Mouse (Mus musculus) neural tube, embryonic 12.5 days (tissue): ENCODE results near the gene Strap. TPM values are rescaled to one million over a fixed set of nuclear protein-coding genes. Genes with fewer than 3 reads are reported as not detected.
"Not testable (repeated sequence)": the region's sequence is repeated elsewhere in the genome, so short reads cannot be mapped to it uniquely, and the experiment has no call there.

Experiments used
- ATAC-seq: fragments of 200-750 bp; cut with Nextera tagmentation; 2 replicates; pipeline ENCODE4 v1.8.0; 2017; ENCODE audit warnings: low read depth, mild to moderate bottlenecking, moderate TSS enrichment, moderate library complexity; ENCODE audit not compliant: low FRiP score
- H3K27ac ChIP-seq: fragments of 300-500 bp; sonication (generic); 2 replicates; pipeline ENCODE4 v1.5.1; 2016
- H3K27me3 ChIP-seq: fragments of 300-500 bp; sonication (generic); replicated peaks from 2 replicates; pipeline ENCODE4 v1.6.1; 2016; ENCODE audit warnings: mild to moderate bottlenecking
- H3K36me3 ChIP-seq: fragments of 300-500 bp; sonication (generic); 2 replicates; pipeline ENCODE4 v1.6.1; 2016; ENCODE audit warnings: mild to moderate bottlenecking
- H3K4me1 ChIP-seq: fragments of 300-500 bp; sonication (generic); 2 replicates; pipeline ENCODE4 v1.6.1; 2016
- H3K4me2 ChIP-seq: fragments of 300-500 bp; sonication (generic); replicated peaks from 2 replicates; pipeline ENCODE4 v1.6.1; 2016; ENCODE audit warnings: mild to moderate bottlenecking
- H3K4me3 ChIP-seq: fragments of 300-500 bp; sonication (generic); 2 replicates; pipeline ENCODE4 v1.5.1; 2016
- H3K9ac ChIP-seq: fragments of 300-500 bp; sonication (generic); 2 replicates; pipeline ENCODE4 v1.6.1; 2016; ENCODE audit warnings: mild to moderate bottlenecking
- H3K9me3 ChIP-seq: fragments of 300-500 bp; sonication (generic); 2 replicates; pipeline ENCODE4 v1.6.1; 2016; ENCODE audit warnings: mild to moderate bottlenecking
- WGBS: fragments of 180-500 bp; shearing (Covaris S2); methylation state at CpG from one replicate; pipeline ENCODE4 v1.1.7; 2016; 5-methylcytosine and 5-hydroxymethylcytosine counted together
- polyA plus RNA-seq: library from polyadenylated mRNA; unstranded; fragments of >200 nt; fragmentation: Nextera tagmentation; extraction: Ambion mirVana; gene quantifications from 2 replicates; pipeline ENCODE4 v1.2.1, GENCODE M21; 2016

Gene Strap
- polyA plus RNA-seq, 1 experiment from 2014 or later, result 194 TPM

DNA sequence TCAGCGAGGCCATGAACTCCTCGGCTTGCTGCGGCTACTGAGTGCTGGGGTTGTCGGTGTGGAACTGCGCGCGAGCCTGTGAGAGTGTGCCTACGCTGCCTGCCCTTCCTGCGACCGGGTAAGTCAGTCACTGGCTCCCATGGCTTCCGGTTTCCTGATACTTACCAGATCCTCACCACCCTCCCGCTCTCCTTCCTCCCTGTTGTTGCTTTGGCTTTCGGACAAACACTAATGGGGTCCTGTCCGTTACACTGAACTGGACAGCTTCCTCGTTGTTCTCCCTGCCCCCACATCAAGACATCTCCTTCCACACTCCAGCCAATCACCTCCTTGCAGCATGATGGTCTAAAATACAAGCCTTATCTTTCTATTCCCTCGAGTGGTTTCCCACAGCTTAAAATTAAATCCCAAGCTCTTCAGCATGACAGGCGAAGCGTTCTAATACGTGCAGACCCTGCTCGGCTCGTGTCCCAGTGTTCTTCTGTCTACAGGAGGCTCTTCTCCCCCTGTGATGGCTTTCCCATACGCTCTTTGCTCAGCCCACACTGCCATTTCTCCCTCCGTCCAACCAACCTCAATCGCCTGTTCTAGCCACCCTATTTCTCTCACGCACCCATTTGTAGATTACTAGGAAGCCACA, 30.5 kb upstream of the Strap start:
- WGBS, result 90% methylated on average over 25 of the region's 25 CpGs
- Histone ChIP-seq H3K27me3 (no peaks in the 10 kb centered on the region), H3K4me1 (no peaks in the 10 kb centered on the region), H3K4me2 (no peak overlapping the region), H3K36me3 (no peaks in the 10 kb centered on the region), H3K27ac (no peak overlapping the region), H3K4me3 (no peak overlapping the region), H3K9ac (no peak overlapping the region), H3K9me3 (no peaks in the 10 kb centered on the region)
- ATAC-seq, result no peak

DNA sequence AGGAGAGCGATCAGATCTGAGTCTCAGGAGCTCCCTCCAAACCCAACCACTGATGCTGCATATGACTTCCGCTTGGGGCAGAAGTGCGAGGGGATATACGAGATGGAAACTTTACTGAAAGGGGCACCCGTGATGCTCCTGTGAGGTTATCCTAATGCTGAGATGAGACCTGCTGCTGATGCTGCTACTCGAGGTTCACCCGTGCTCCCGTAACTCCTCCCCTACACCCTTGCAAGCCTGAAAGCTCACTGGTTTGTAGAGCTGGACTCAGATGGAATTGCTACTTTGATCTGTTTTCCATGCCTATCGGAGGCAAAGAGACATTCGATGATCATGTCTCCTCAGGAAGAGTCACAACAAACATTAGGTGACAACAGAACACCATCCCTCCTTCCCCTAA, 28.7 kb upstream of the Strap start:
- ATAC-seq, result no peak
- no peaks in the 10 kb centered on the region for H3K27me3 ChIP-seq
- no peak overlapping the region for H3K4me3 ChIP-seq
- H3K4me2 ChIP-seq, result no peak overlapping the region
- no peak overlapping the region for H3K9ac ChIP-seq
- H3K4me1 ChIP-seq, result no peaks in the 10 kb centered on the region
- no peaks in the 10 kb centered on the region for H3K36me3 ChIP-seq
- WGBS, result 93% methylated on average over 10 of the region's 10 CpGs
- H3K27ac ChIP-seq, result no peak overlapping the region
- no peaks in the 10 kb centered on the region for H3K9me3 ChIP-seq

DNA sequence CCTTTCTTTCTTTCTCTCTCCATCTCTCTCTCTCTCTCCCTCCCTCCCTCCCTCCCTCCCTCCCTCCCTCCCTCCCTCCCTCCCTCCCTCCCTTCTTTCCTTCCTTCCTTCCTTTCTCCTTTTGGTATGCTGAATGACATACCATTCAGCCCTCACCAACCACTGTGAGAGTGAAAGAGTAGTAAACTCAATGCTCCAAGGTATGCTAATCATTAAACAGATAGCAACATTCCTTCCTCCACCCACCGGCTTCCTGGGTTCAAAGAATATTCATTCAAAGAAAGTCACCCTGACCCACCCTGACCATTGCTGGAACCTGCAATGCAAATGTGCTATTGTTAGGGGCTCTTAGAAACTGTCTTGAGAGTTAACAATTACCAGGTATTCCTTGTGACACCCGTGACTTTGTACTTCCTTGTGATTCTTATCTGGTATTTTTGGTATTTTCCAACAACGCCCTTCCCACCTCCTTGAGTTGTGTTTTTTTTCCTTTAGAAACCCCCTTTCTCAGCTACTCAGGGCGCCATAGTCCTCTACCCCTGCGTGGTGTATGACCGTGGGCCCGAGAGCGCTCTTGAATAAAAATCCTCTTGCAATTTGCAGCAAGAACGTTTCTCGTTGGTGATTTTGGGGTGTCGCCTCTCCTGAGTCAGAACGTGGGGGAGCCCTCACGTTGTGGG, 26.0 kb upstream of the Strap start:
- not testable (repeated sequence) for H3K4me1 ChIP-seq, ATAC-seq, H3K27ac ChIP-seq, H3K27me3 ChIP-seq, H3K9ac ChIP-seq, H3K9me3 ChIP-seq, H3K4me3 ChIP-seq, H3K4me2 ChIP-seq, H3K36me3 ChIP-seq
- WGBS, result 87% methylated on average over 13 of the region's 13 CpGs

DNA sequence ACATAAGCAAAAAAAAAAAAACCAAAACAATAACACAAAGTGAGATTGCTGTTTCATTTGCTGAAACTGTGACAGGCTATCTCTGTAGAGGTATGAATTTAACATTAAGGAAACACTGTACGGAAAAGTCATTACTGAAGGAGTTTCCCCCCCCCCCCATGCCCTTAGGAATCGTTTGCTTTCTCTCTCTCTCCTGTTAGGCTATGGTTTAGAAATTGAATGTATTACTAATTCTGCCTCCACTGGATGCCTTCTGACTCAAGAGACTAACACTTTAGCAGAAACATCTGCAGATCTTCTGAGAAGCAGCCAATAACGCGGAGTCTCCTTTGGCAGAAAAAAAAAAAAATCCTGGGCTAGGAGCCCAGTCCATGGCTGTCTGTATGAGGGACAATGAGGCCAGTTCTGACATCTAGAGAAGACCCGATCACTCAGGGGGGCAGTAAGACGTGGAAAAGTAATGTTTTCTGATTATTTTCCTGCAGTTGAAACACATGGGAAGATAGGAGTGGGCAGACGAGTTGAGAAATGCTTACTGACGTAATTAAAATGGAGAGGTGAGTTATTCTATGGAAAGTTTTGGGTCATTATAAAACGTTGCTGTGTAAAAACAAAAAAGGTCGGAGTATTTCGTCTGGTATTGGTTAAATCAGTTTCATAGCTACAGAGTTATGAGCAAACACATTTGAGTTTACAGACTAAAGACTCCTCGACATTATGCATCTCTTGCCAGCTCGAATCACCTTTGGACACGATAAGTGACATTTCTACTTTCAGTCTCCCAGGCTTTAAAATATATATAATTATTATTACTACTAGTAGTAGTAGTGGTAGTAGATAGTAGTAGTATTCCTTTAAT, 24.5 kb upstream of the Strap start:
- Histone ChIP-seq H3K9ac (no peak overlapping the region), H3K36me3 (no peaks in the 10 kb centered on the region), H3K27ac (no peak overlapping the region), H3K9me3 (no peaks in the 10 kb centered on the region), H3K4me1 (no peaks in the 10 kb centered on the region), H3K27me3 (no peaks in the 10 kb centered on the region), H3K4me3 (no peak overlapping the region), H3K4me2 (no peak overlapping the region)
- 85% methylated on average over 14 of the region's 14 CpGs for WGBS
- ATAC-seq, result no peak

DNA sequence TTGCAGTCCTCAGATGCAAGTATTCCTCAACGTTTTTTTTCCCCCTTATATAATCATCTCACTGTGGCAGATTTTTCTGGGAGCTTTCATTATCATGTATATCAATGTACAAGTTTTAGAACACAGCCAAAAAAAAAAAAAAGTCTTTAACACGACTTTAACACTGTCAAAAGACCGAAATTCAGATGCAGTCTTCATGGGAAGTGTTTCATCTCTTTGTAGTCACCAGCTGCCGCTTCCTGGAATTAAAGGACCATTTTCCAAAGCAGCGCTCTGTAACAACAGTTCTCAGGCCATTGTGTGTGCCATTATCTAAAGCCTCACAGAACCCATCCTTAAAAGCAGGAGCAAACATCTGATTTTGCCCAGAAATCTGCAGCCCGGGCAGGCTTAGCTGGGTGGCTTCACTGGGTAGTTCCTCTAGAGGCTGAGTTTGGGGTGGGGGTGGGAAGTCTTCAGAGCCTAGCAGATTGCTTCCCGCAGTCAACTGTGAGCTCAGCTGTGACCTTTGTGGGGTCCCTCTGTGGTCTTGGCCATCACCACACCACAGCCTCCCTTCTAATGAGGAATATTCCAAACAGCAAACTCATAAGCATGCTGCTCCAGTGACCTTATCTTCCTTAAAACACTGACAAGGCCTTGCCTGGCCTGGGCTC, 22.1 kb upstream of the Strap start:
- Histone ChIP-seq H3K9me3 (no peaks in the 10 kb centered on the region), H3K4me1 (peaks cover 4% of the 10 kb centered on the region; the same call in 1 of the 2 replicates), H3K4me3 (no peak overlapping the region), H3K27ac (no peak overlapping the region), H3K36me3 (no peaks in the 10 kb centered on the region), H3K9ac (no peak overlapping the region), H3K4me2 (no peak overlapping the region), H3K27me3 (no peaks in the 10 kb centered on the region)
- 49% methylated on average over 7 of the region's 7 CpGs for WGBS
- ATAC-seq, result no peak

DNA sequence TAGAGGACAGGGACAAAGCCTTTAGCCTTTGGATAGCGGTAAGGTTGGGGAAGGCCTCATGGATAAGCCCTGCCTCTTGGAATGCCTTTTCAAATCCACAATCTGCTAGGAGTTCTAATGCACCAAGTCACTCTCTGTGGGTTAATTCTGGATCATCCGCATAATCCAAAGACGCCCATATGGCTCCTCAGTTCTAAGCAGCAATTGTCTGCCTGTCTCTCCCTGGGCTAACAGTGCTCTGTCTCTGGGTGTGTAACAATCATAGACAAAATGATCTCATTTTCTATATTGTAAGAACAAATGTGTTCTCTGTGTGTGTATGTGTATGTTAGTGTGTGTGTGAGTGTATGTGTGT, 21.6 kb upstream of the Strap start:
- 81% methylated on average over 3 of the region's 3 CpGs for WGBS
- H3K4me3 ChIP-seq, result no peak overlapping the region

DNA sequence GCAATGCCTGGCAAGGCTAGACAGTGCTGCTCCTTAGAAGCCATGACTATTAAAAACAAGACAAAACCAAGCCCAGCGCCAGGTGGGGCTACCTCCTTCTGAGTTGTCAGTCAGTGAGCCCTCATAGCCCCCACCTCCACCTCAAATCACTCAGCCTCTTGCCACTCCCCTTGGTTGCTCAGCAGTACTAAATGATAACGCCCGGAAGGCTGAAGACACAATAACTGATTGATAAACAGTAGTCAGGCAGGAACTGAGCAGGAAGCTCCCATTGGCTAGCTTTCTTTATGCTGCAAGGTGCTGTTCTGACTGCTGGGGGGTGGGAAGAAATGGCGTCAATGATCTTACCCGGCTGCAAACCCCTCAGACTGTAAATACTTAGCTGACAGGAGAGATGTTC, 18.1 kb upstream of the Strap start:
- Histone ChIP-seq H3K9me3 (no peaks in the 10 kb centered on the region), H3K27me3 (no peaks in the 10 kb centered on the region), H3K27ac (no peak overlapping the region), H3K4me1 (peaks cover 4% of the 10 kb centered on the region; the same call in 1 of the 2 replicates), H3K4me3 (no peak overlapping the region), H3K9ac (no peak overlapping the region), H3K36me3 (no peaks in the 10 kb centered on the region), H3K4me2 (no peak overlapping the region)
- ATAC-seq, result no peak
- WGBS, result 51% methylated on average over 5 of the region's 5 CpGs

More for the DNA sequence above, 21.6 kb upstream of the Strap start:
- H3K4me1 ChIP-seq, result peaks cover 4% of the 10 kb centered on the region; the same call in 1 of the 2 replicates
- H3K27ac ChIP-seq, result no peak overlapping the region
- H3K9me3 ChIP-seq, result no peaks in the 10 kb centered on the region
- no peaks in the 10 kb centered on the region for H3K27me3 ChIP-seq
- ATAC-seq, result no peak
- no peak overlapping the region for H3K9ac ChIP-seq
- H3K4me2 ChIP-seq, result no peak overlapping the region
- H3K36me3 ChIP-seq, result no peaks in the 10 kb centered on the region

DNA sequence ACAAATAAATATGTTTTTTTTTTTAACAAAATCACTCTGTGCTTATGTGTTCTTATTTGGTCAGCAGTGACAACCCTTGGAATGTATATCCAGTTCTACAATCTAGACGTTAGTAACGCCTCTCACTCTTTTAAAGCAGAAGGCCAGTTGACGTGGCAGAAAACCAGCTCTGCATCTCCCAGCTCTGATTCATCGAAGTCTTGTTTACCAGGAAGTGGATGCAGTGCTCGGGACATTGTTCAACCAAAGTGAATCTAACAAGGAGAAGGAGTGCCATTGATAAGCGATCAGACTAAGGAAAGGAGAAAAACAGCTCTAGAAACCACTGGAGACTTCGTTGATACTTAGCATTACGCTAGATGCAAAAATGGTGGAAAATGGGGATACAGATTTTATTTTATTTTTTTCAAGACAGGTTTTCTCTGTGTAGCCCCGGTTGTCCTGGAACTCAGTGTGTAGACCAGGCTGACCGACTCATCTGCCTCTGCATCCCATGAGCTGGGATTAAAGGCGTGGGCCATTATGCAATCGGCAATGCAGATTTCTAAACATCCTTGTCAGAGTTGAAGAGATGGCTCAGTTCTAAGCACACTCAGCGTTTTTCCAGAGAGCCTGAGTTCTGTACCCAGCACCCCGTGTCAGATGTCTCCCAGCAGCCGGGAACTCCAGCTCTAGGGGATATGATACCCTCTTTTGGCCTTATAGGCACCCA, 12.5 kb upstream of the Strap start:
- no peak for ATAC-seq
- Histone ChIP-seq H3K36me3 (no peaks in the 10 kb centered on the region), H3K4me2 (no peak overlapping the region), H3K27me3 (no peaks in the 10 kb centered on the region), H3K4me3 (no peak overlapping the region), H3K27ac (no peak overlapping the region), H3K9me3 (no peaks in the 10 kb centered on the region), H3K4me1 (no peaks in the 10 kb centered on the region), H3K9ac (no peak overlapping the region)
- 93% methylated on average over 15 of the region's 15 CpGs for WGBS

DNA sequence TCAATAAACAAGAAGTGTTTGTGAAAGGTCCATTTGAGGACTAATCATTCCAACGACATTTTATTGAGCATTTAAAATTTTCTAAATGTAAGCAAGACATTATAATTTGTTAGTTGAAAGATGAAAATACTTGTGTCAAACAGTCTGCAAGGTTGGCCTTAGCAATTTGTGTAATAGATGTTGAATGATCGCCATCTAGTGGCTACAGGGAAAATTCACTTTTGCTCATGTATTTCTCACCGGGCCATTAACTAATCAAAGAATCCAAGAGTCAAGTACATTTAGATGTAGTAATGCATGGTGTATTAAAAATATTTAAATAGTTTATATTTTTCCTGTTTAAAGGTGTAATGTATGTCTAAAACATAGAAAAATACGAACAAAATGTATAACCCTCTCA, 11.0 kb upstream of the Strap start:
- 9% methylated on average over 4 of the region's 4 CpGs for WGBS
- no peak overlapping the region for H3K4me2 ChIP-seq
- H3K4me1 ChIP-seq, result no peaks in the 10 kb centered on the region
- no peaks in the 10 kb centered on the region for H3K27me3 ChIP-seq
- no peak overlapping the region for H3K4me3 ChIP-seq
- H3K9ac ChIP-seq, result no peak overlapping the region
- no peak overlapping the region for H3K27ac ChIP-seq
- no peak for ATAC-seq
- H3K36me3 ChIP-seq, result no peaks in the 10 kb centered on the region
- H3K9me3 ChIP-seq, result no peaks in the 10 kb centered on the region

DNA sequence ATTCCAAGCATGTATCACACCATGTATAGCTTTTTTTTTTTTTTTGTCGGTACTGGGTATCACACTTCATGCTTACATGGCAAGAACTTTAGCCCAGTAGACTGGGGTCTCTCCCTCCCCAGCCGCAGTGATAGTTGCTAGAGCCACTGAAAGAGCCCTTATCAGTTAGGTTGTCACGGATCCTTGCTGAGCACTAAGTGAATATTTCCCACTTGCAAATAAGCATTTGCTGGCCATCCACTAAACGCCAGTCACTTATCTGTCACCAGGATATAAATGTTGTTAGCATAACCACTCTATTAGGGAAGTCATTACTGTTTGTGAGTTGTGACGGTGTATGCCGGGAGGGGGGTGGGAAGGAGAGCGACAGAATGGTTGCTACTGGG, 425 bp upstream of the Strap start:
- no peak; the same call in 1 of the 2 replicates for ATAC-seq
- Histone ChIP-seq H3K4me2 (peak overlapping the region; percentile 78), H3K4me1 (peaks cover 10% of the 10 kb centered on the region), H3K9ac (peak overlapping the region; percentile 88), H3K36me3 (peaks cover 17% of the 10 kb centered on the region), H3K9me3 (no peaks in the 10 kb centered on the region), H3K27me3 (no peaks in the 10 kb centered on the region), H3K27ac (peak overlapping the region; percentile 6; the same call in 1 of the 2 replicates), H3K4me3 (peak overlapping the region; percentile 87)
- WGBS, result 11% methylated on average over 7 of the region's 7 CpGs

DNA sequence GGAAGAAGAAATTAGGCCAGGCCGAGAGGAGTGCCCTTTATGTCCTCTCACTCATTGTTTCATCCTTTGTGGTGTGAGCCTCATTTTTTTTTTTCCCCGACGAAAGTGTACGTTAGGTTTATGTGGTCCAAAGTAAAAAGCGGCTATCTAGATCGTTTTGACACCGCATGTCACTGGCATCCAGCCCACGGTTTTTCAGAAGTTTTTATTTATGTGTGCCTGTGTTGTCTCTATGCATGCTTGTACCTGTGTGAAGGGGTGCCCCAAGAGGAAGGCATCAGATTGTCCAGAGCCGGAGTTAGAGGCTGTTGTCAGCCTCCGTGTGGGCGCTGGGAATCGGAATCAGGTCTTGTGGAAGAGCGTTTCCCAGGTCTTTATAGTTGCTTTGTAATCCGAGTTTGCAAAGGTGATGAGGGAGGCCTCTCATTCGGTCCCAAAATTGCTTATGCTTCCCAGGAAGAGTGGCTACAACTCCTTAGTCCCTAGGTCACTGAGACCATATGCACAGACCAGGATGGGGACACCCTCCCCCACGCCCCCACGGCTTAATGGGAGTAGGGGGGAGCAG, 877 bp downstream of the Strap start:
- Histone ChIP-seq H3K27ac (no peak overlapping the region), H3K4me3 (peak overlapping the region; percentile 87), H3K4me2 (peak overlapping the region; percentile 78), H3K4me1 (peaks cover 10% of the 10 kb centered on the region), H3K9me3 (no peaks in the 10 kb centered on the region), H3K9ac (peak overlapping the region; percentile 88), H3K36me3 (peaks cover 30% of the 10 kb centered on the region), H3K27me3 (no peaks in the 10 kb centered on the region)
- 10% methylated on average over 17 of the region's 17 CpGs for WGBS
- ATAC-seq, result no peak
